Mouse (Mus musculus): ENCODE results near the gene Cmc4. TPM values are rescaled to one million over a fixed set of nuclear protein-coding genes. Genes with fewer than 3 reads are reported as not detected.

Cmc4 gene
- polyA plus RNA-seq (2015; fragmentation: Nextera tagmentation; extraction: Ambion mirVana) = 28.1 and 32.3 TPM in 2 replicates

DNA sequence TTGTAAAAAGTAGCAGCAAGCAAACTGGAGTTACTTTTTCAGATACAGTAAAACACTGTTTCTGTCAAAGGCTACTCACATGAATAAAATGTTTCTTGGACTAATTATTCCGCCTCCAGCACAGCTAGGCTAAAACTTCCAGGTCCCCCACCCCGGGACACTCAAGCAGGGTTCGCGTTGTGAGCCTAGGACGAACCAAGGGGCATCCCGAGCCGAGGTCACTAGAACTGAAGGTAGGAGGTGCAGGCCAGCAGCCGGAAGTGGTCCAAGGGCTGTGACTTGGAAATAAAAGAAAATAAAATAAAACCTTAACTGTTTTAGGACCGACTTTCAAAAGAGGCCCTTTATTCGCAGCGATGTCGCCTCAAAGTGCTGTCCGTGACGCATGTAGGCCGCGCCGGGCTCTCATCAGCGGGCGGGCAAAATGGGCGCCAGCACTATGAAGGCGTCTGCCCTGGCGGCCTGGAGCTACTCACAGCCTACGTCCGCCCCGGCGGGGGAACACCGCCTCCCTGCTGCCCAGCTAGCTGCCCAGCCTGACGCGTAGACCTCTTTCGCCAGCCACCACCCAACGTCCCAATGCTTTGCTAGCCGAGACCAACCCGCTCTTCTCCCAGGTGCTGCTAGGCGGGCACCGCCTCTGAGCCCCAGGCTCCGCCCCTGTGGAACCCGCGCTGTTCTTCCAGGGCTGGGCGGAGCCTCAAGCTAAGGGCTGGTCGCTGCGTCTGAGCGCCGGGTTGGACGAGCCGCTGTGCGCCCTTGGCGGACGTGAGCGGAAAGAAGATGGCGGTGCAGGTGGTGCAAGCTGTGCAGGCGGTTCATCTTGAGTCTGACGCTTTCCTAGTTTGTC lies at the start of gene Cmc4, which contains the start of the genes Mtcp1 and Brcc3:
TSS of gene Cmc4 (minus strand) at position 649 of the 850 bp plus-strand sequence.
TSS of gene Mtcp1 (minus strand) at position 653 of the 850 bp plus-strand sequence.
TSS of gene Brcc3 (plus strand) at position 693 of the 850 bp plus-strand sequence.
- H3K4me2 ChIP-seq (ENCODE audit: low read length) = peak within 1 kb of the TSS; percentile 56
- DNase-seq (ENCODE audit: low spot score) (peak; percentile 92), ATAC-seq (replicated peaks; ENCODE audit: low FRiP score, low read depth) (peak; percentile 99)
- H3K9me3 ChIP-seq (replicated peaks; ENCODE audit: low read length) = no peaks in the 10 kb centered on the region
- peak within 1 kb of the TSS; percentile 87 for H3K27ac ChIP-seq
- peak within 1 kb of the TSS; percentile 68 for H3K9ac ChIP-seq (ENCODE audit: low read depth, low read length)
- H3K36me3 ChIP-seq (ENCODE audit: insufficient read depth, low read length) = no peaks in the 10 kb centered on the region
- H3K27me3 ChIP-seq (ENCODE audit: insufficient read depth, low read length) = no peaks in the 10 kb centered on the region
- no peaks in the 10 kb centered on the region for H3K4me1 ChIP-seq (replicated peaks; ENCODE audit: insufficient read depth, low read length)
- H3K4me3 ChIP-seq (replicated peaks; ENCODE audit: low read depth, low read length) = peak within 1 kb of the TSS; percentile 48
- 23% methylated on average over 52 of the region's 52 CpGs for WGBS
- TF ChIP-seq CTCF (IDR thresholded peaks at IDR 0.05; ENCODE audit: low read depth) = peak; percentile 31; the same call in 1 of the 2 replicates

DNA sequence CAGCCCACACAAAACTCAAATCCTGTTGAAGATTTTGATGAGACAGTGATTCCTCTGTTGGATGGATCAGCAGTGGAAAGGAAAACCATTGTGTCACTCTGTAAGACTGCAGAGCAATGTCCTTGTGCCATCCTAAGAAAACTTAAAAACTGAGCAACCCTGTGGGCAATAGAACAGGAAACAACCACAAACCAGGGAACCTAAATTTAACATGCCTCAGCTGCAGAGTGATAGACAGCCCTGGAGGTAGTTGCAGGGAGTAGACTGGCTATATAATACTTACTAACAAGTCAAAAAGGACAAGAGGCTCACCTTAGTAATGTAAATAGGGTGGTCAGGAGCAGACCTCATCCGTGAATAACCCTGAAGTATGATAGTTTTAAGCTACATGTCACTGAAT lies 38.2 kb upstream of the Cmc4 start:
- Histone ChIP-seq H3K4me1 (replicated peaks; ENCODE audit: insufficient read depth, low read length) (no peaks in the 10 kb centered on the region), H3K27ac (no peak overlapping the region), H3K27me3 (ENCODE audit: insufficient read depth, low read length) (no peaks in the 10 kb centered on the region), H3K36me3 (ENCODE audit: insufficient read depth, low read length) (peaks cover 3% of the 10 kb centered on the region; the same call in 1 of the 2 replicates), H3K9ac (ENCODE audit: low read depth, low read length) (no peak overlapping the region), H3K4me2 (ENCODE audit: low read length) (no peak overlapping the region), H3K9me3 (replicated peaks; ENCODE audit: low read length) (no peaks in the 10 kb centered on the region), H3K4me3 (replicated peaks; ENCODE audit: low read depth, low read length) (no peak overlapping the region)
- no peak for TF ChIP-seq CTCF (IDR thresholded peaks at IDR 0.05; ENCODE audit: low read depth)
- 74% methylated on average over 1 of the region's 1 CpGs for WGBS
- DNase-seq (ENCODE audit: low spot score) (no peak), ATAC-seq (replicated peaks; ENCODE audit: low FRiP score, low read depth) (no peak)

- Histone ChIP-seq H3K27me3 (ENCODE audit: insufficient read depth, low read length) (no peaks in the 10 kb centered on the region), H3K36me3 (ENCODE audit: insufficient read depth, low read length) (no peaks in the 10 kb centered on the region), H3K27ac (no peak overlapping the region), H3K4me2 (ENCODE audit: low read length) (no peak overlapping the region), H3K9ac (ENCODE audit: low read depth, low read length) (no peak overlapping the region), H3K9me3 (replicated peaks; ENCODE audit: low read length) (no peaks in the 10 kb centered on the region), H3K4me1 (replicated peaks; ENCODE audit: insufficient read depth, low read length) (no peaks in the 10 kb centered on the region), H3K4me3 (replicated peaks; ENCODE audit: low read depth, low read length) (no peak overlapping the region)
- ATAC-seq (replicated peaks; ENCODE audit: low FRiP score, low read depth) (no peak), DNase-seq (ENCODE audit: low spot score) (no peak)
- 79% methylated on average over 1 of the region's 1 CpGs for WGBS
- no peak for TF ChIP-seq CTCF (IDR thresholded peaks at IDR 0.05; ENCODE audit: low read depth)
Measured at GRCm38 (mm10) chrX:75409711-75410110, 6.7 kb downstream of the Cmc4 start.

GRCm38 (mm10) chrX:75403350-75403749 lies 13.0 kb downstream of the Cmc4 start:
- Histone ChIP-seq H3K4me3 (replicated peaks; ENCODE audit: low read depth, low read length) (no peak overlapping the region), H3K36me3 (ENCODE audit: insufficient read depth, low read length) (no peaks in the 10 kb centered on the region), H3K9ac (ENCODE audit: low read depth, low read length) (no peak overlapping the region), H3K9me3 (replicated peaks; ENCODE audit: low read length) (no peaks in the 10 kb centered on the region), H3K27ac (no peak overlapping the region), H3K4me2 (ENCODE audit: low read length) (no peak overlapping the region), H3K27me3 (ENCODE audit: insufficient read depth, low read length) (no peaks in the 10 kb centered on the region), H3K4me1 (replicated peaks; ENCODE audit: insufficient read depth, low read length) (no peaks in the 10 kb centered on the region)
- TF ChIP-seq CTCF (IDR thresholded peaks at IDR 0.05; ENCODE audit: low read depth) = no peak
- ATAC-seq (replicated peaks; ENCODE audit: low FRiP score, low read depth) (no peak), DNase-seq (ENCODE audit: low spot score) (no peak)

DNA sequence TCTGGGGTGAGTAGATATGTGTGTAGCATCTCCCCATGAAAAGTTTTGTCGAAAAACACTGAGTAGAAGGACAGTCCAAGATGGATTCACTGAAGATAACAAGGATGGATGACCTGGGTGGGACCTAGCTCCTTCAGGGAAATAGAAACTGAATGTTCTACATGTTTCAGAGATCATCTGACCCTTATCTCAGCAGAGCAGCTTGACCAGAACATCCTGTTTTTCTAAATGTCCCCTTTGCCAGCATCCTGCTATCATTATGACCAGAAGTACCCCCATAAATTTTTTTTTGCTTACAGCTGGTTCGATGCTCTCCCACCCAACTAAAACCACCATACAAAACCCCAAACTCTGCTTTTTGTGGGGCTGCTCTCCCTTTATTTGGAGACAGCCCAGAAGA lies 13.7 kb downstream of the Cmc4 start:
- DNase-seq (ENCODE audit: low spot score) (no peak), ATAC-seq (replicated peaks; ENCODE audit: low FRiP score, low read depth) (no peak)
- 75% methylated on average over 2 of the region's 2 CpGs for WGBS
- Histone ChIP-seq H3K9ac (ENCODE audit: low read depth, low read length) (no peak overlapping the region), H3K27me3 (ENCODE audit: insufficient read depth, low read length) (no peaks in the 10 kb centered on the region), H3K27ac (no peak overlapping the region), H3K4me2 (ENCODE audit: low read length) (no peak overlapping the region), H3K36me3 (ENCODE audit: insufficient read depth, low read length) (no peaks in the 10 kb centered on the region), H3K4me3 (replicated peaks; ENCODE audit: low read depth, low read length) (no peak overlapping the region), H3K4me1 (replicated peaks; ENCODE audit: insufficient read depth, low read length) (no peaks in the 10 kb centered on the region), H3K9me3 (replicated peaks; ENCODE audit: low read length) (no peaks in the 10 kb centered on the region)
- no peak for TF ChIP-seq CTCF (IDR thresholded peaks at IDR 0.05; ENCODE audit: low read depth)

DNA sequence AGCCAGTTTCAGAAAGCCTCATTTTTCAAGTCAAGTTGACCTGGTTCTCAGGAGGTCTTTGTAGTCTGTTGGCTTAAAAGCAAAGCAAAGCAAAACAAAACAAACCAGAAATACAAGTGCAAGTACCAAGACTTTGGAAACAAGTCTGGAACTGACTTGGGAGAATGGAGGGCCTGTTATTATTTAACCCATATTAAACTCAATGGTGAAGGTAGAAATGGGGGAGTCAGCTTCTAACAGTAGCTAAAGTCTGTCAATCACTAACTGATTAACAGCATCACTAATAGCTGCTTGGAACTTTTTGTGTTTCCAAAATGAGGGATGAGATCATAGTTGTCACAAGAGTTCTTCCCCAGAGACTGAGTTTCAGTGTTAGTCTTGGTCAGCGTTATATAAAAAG lies 16.9 kb downstream of the Cmc4 start:
- Histone ChIP-seq H3K27ac (no peak overlapping the region), H3K9me3 (replicated peaks; ENCODE audit: low read length) (no peaks in the 10 kb centered on the region), H3K4me2 (ENCODE audit: low read length) (no peak overlapping the region), H3K27me3 (ENCODE audit: insufficient read depth, low read length) (no peaks in the 10 kb centered on the region), H3K4me3 (replicated peaks; ENCODE audit: low read depth, low read length) (no peak overlapping the region), H3K9ac (ENCODE audit: low read depth, low read length) (no peak overlapping the region), H3K36me3 (ENCODE audit: insufficient read depth, low read length) (no peaks in the 10 kb centered on the region), H3K4me1 (replicated peaks; ENCODE audit: insufficient read depth, low read length) (no peaks in the 10 kb centered on the region)
- no peak for TF ChIP-seq CTCF (IDR thresholded peaks at IDR 0.05; ENCODE audit: low read depth)
- WGBS = 77% methylated on average over 1 of the region's 1 CpGs
- ATAC-seq (replicated peaks; ENCODE audit: low FRiP score, low read depth) (no peak), DNase-seq (ENCODE audit: low spot score) (peak; percentile 12)
